Mouse (Mus musculus): ENCODE data around the gene Armh1. TPM values are rescaled to one million over a fixed set of nuclear protein-coding genes. Genes with fewer than 3 reads are reported as not detected.

Armh1 gene
- not detected for polyA plus RNA-seq (2017; shearing (Covaris generic))

GRCm38 (mm10) chr4:117251801-117252316, at the start of gene Armh1, which contains the start of gene Tmem53:
Gene Armh1 (minus strand): TSS chr4:117252125.
Gene Tmem53 (plus strand): TSS chr4:117251951.

GRCm38 (mm10) chr4:117181863-117182758, 69.8 kb downstream of the Armh1 start, which contains the start of gene Kif2c:
Gene Kif2c (minus strand): TSS chr4:117182639.

Other genes with a start within 250 kb of the Armh1 start
- 20.9 TPM for gene Eif2b3, start 232.7 kb downstream of the Armh1 start, polyA plus RNA-seq (2017; shearing (Covaris generic))
- not detected for gene Ptch2, start 156.1 kb downstream of the Armh1 start, polyA plus RNA-seq (2017; shearing (Covaris generic))
- 32.3 TPM for gene Btbd19, start 126.4 kb downstream of the Armh1 start, polyA plus RNA-seq (2017; shearing (Covaris generic))
- 0.56 TPM for gene Tctex1d4, start 125.3 kb downstream of the Armh1 start, polyA plus RNA-seq (2017; shearing (Covaris generic))
- gene Plk3, start 118.2 kb downstream of the Armh1 start, polyA plus RNA-seq (2017; shearing (Covaris generic)) = 270 TPM
- 490 TPM for gene Rps8, start 95.9 kb downstream of the Armh1 start, polyA plus RNA-seq (2017; shearing (Covaris generic))
- 0.32 TPM for gene Kif2c, start 69.5 kb downstream of the Armh1 start, polyA plus RNA-seq (2017; shearing (Covaris generic))
- not detected for gene Tmem53, start 174 bp downstream of the Armh1 start, polyA plus RNA-seq (2017; shearing (Covaris generic))
- 97.3 TPM for gene Rnf220, start 244.9 kb upstream of the Armh1 start, polyA plus RNA-seq (2017; shearing (Covaris generic))

Measured in effector memory CD4-positive, alpha-beta T cell, adult 5 months (primary cell).